Mouse (Mus musculus) cerebellum, adult (tissue): ENCODE data around the gene Gpx1.
A peak's percentile ranks its signal among the peaks of the same experiment; 100 is the strongest.
"Not testable (repeated sequence)": the region's sequence is repeated elsewhere in the genome, so short reads cannot be mapped to it uniquely, and the experiment has no call there.

Experiments used
- ATAC-seq: cut with Nextera tagmentation; 2 replicates; pipeline ENCODE4 v1.9.2; 2017; ENCODE audit warnings: mild to moderate bottlenecking, moderate library complexity, mixed read lengths; ENCODE audit not compliant: insufficient number of reproducible peaks, low FRiP score, low TSS enrichment

Gene Gpx1

GRCm38 (mm10) chr9:108338886-108339781, at the start of gene Gpx1:
Gpx1 (plus strand) TSS chr9:108338903.
- ATAC-seq: peak; percentile 88

GRCm38 (mm10) chr9:108289347-108289746, 49.4 kb upstream of the Gpx1 start:
- no peak for ATAC-seq

GRCm38 (mm10) chr9:108290016-108290750, 48.5 kb upstream of the Gpx1 start, which contains the start of gene Nicn1:
Nicn1 (plus strand) TSS chr9:108290429.
- ATAC-seq: peak; percentile 100

- no peak for ATAC-seq
These were observed 47.9 kb upstream of the Gpx1 start for GRCm38 (mm10) chr9:108290773-108291172.

GRCm38 (mm10) chr9:108296453-108297355, 42.0 kb upstream of the Gpx1 start, which contains the start of gene Amt:
Amt (plus strand) TSS chr9:108296853.
- ATAC-seq: peak; percentile 58; the same call in 1 of the 2 replicates

GRCm38 (mm10) chr9:108301853-108302252, 36.9 kb upstream of the Gpx1 start:
- ATAC-seq: no peak

GRCm38 (mm10) chr9:108304716-108305115, 34.0 kb upstream of the Gpx1 start:
- ATAC-seq: no peak

GRCm38 (mm10) chr9:108305170-108305569, 33.5 kb upstream of the Gpx1 start:
- no peak for ATAC-seq

GRCm38 (mm10) chr9:108305629-108306520, 32.8 kb upstream of the Gpx1 start, which contains the start of the genes Rhoa and Tcta:
Rhoa (plus strand) TSS chr9:108306129.
Tcta (minus strand) TSS chr9:108306160.
- ATAC-seq: peak; percentile 95

- peak; percentile 31; the same call in 1 of the 2 replicates for ATAC-seq
These were observed 32.1 kb upstream of the Gpx1 start for GRCm38 (mm10) chr9:108306571-108306980.

GRCm38 (mm10) chr9:108307021-108307807, 31.5 kb upstream of the Gpx1 start:
- ATAC-seq: no peak

- no peak for ATAC-seq
These were observed 30.6 kb upstream of the Gpx1 start for GRCm38 (mm10) chr9:108308141-108308540.

GRCm38 (mm10) chr9:108317572-108317971, 21.1 kb upstream of the Gpx1 start:
- ATAC-seq: no peak

- no peak for ATAC-seq
These were observed 20.2 kb upstream of the Gpx1 start for GRCm38 (mm10) chr9:108318462-108318861.

- not testable (repeated sequence) for ATAC-seq
These were observed 16.6 kb upstream of the Gpx1 start for GRCm38 (mm10) chr9:108322054-108322453.

GRCm38 (mm10) chr9:108324784-108325183, 13.9 kb upstream of the Gpx1 start:
- ATAC-seq: no peak

GRCm38 (mm10) chr9:108325811-108326210, 12.9 kb upstream of the Gpx1 start:
- ATAC-seq: no peak

GRCm38 (mm10) chr9:108337848-108338550, 704 bp upstream of the Gpx1 start:
- ATAC-seq: no peak
